Mouse (Mus musculus) liver, adult (tissue): ENCODE data around the gene Gm35315.
"Not testable (repeated sequence)": the region's sequence is repeated elsewhere in the genome, so short reads cannot be mapped to it uniquely, and the experiment has no call there.

Experiments
- GATA4 ChIP-seq: IDR thresholded peaks from 2 replicates; pipeline ENCODE4 v1.6.1; 2014; ENCODE audit warnings: mild to moderate bottlenecking, low read length; ENCODE audit not compliant: insufficient replicate concordance

The Gm35315 gene

GRCm38 (mm10) chr5:110103901-110104615 is 9.8 kb upstream of the Gm35315 start:
- TF ChIP-seq GATA4, result no peak

GRCm38 (mm10) chr5:110102853-110103625 is 8.8 kb upstream of the Gm35315 start:
- TF ChIP-seq GATA4, result no peak

- no peak for TF ChIP-seq GATA4
These were observed 8.2 kb upstream of the Gm35315 start for GRCm38 (mm10) chr5:110102429-110102828.

- no peak for TF ChIP-seq GATA4
These were observed 7.6 kb upstream of the Gm35315 start for GRCm38 (mm10) chr5:110101716-110102347.

GRCm38 (mm10) chr5:110100921-110101631 is 6.9 kb upstream of the Gm35315 start:
- TF ChIP-seq GATA4, result no peak

GRCm38 (mm10) chr5:110099656-110100580 is 5.7 kb upstream of the Gm35315 start, which contains the start of gene Plcxd1:
Plcxd1 (plus strand) TSS chr5:110099969.
- no peak for TF ChIP-seq GATA4

GRCm38 (mm10) chr5:110098991-110099477 is 4.8 kb upstream of the Gm35315 start:
- TF ChIP-seq GATA4, result no peak

GRCm38 (mm10) chr5:110094847-110095213 is 610 bp upstream of the Gm35315 start:
- TF ChIP-seq GATA4, result no peak

GRCm38 (mm10) chr5:110091546-110091945 is 2.7 kb downstream of the Gm35315 start:
- TF ChIP-seq GATA4, result no peak

GRCm38 (mm10) chr5:110086161-110086866 is 7.9 kb downstream of the Gm35315 start:
- TF ChIP-seq GATA4, result no peak

- TF ChIP-seq GATA4, result no peak
These were observed 11.3 kb downstream of the Gm35315 start for GRCm38 (mm10) chr5:110082961-110083360.

- not testable (repeated sequence) for TF ChIP-seq GATA4
These were observed 21.8 kb downstream of the Gm35315 start, which contains the start of gene Gm17655 for GRCm38 (mm10) chr5:110072413-110072812. Gm17655 (minus strand) TSS chr5:110072513.

- no peak for TF ChIP-seq GATA4
These were observed 36.4 kb downstream of the Gm35315 start for GRCm38 (mm10) chr5:110057637-110058408.
